Mouse (Mus musculus): Measurements from ENCODE around the gene Filip1. TPM values are rescaled to one million over a fixed set of nuclear protein-coding genes. Genes with fewer than 3 reads are reported as not detected.

The Filip1 gene
- polyA plus RNA-seq, 1 experiment = 1.7 TPM

DNA sequence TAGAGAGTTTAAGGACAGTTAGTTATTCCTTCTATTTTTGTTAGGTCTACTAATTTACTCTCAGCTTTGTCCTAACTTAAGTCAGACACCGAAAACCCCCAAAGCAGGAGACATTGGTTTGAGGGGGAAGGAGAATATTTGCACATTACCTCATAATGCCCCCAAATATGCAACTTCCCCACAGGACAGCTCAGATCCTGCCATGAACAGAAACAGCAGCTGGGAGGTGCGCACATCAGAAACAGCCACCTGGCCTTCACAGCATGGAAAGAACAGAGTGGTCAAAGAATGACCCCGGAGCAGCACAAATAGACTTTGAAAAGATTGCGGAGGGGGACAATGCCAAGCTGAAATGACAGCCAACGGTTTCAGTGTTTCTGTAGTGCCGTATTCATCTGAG is 75.1 kb downstream of the Filip1 start:
- no peak overlapping the region for H3K27ac ChIP-seq (ENCODE audit: insufficient read depth, low read depth, low read length)
- TF ChIP-seq POLR2A (IDR thresholded peaks at IDR 0.05; ENCODE audit: low read depth, low read length) (no peak), CTCF (IDR thresholded peaks at IDR 0.05; ENCODE audit: extremely low read depth, insufficient read length, insufficient replicate concordance, low read depth, low read length) (no peak)
- 79% methylated on average over 6 of the region's 6 CpGs for WGBS

DNA sequence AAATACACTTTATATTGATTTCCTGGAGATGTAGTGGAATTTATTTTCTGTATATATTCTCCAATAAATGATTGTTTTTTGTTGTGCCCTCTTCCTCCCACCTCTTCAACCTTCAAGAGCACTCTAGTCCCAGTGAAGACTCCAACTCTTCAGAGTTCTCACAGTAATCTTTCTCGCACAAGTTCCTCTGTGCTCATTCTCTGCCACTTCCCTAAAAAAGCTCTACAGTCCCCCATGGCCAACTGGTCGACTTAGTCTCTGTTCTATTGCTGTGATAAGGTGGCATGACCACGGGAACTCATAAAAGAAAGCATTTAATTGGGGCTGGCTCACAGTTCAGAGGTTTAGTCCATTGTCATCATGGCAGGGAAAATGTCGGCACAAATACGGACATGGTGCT is 80.1 kb downstream of the Filip1 start:
- Histone ChIP-seq H3K27ac (ENCODE audit: insufficient read depth, low read depth, low read length) (no peak overlapping the region), H3K36me3 (ENCODE audit: control insufficient read depth, insufficient read depth, low read length) (no peaks in the 10 kb centered on the region), H3K27me3 (ENCODE audit: control insufficient read depth, insufficient read depth, low read length) (no peaks in the 10 kb centered on the region), H3K4me1 (ENCODE audit: control insufficient read depth, insufficient read depth, insufficient read length, low read length) (no peaks in the 10 kb centered on the region), H3K4me3 (ENCODE audit: low read depth, low read length) (no peak overlapping the region)
- WGBS = 81% methylated on average over 5 of the region's 5 CpGs
- TF ChIP-seq CTCF (IDR thresholded peaks at IDR 0.05; ENCODE audit: extremely low read depth, insufficient read length, insufficient replicate concordance, low read depth, low read length) (no peak), POLR2A (IDR thresholded peaks at IDR 0.05; ENCODE audit: low read depth, low read length) (no peak)

More for the DNA sequence above, 75.1 kb downstream of the Filip1 start:
- no peak overlapping the region for H3K4me3 ChIP-seq (ENCODE audit: low read depth, low read length)
- H3K4me1 ChIP-seq (ENCODE audit: control insufficient read depth, insufficient read depth, insufficient read length, low read length) = no peaks in the 10 kb centered on the region
- H3K27me3 ChIP-seq (ENCODE audit: control insufficient read depth, insufficient read depth, low read length) = no peaks in the 10 kb centered on the region
- no peaks in the 10 kb centered on the region for H3K36me3 ChIP-seq (ENCODE audit: control insufficient read depth, insufficient read depth, low read length)

- H3K36me3 ChIP-seq (ENCODE audit: control insufficient read depth, insufficient read depth, low read length) = no peaks in the 10 kb centered on the region
- no peak overlapping the region for H3K4me3 ChIP-seq (ENCODE audit: low read depth, low read length)
- no peak overlapping the region for H3K27ac ChIP-seq (ENCODE audit: insufficient read depth, low read depth, low read length)
- H3K4me1 ChIP-seq (ENCODE audit: control insufficient read depth, insufficient read depth, insufficient read length, low read length) = no peaks in the 10 kb centered on the region
- H3K27me3 ChIP-seq (ENCODE audit: control insufficient read depth, insufficient read depth, low read length) = no peaks in the 10 kb centered on the region
- whole genome bisulfite sequencing = 67% methylated on average over 3 of the region's 3 CpGs
- TF ChIP-seq POLR2A (IDR thresholded peaks at IDR 0.05; ENCODE audit: low read depth, low read length) = no peak
- TF ChIP-seq CTCF (IDR thresholded peaks at IDR 0.05; ENCODE audit: extremely low read depth, insufficient read length, insufficient replicate concordance, low read depth, low read length) = no peak
These were observed 84.6 kb downstream of the Filip1 start for GRCm38 (mm10) chr9:79928092-79928491.

DNA sequence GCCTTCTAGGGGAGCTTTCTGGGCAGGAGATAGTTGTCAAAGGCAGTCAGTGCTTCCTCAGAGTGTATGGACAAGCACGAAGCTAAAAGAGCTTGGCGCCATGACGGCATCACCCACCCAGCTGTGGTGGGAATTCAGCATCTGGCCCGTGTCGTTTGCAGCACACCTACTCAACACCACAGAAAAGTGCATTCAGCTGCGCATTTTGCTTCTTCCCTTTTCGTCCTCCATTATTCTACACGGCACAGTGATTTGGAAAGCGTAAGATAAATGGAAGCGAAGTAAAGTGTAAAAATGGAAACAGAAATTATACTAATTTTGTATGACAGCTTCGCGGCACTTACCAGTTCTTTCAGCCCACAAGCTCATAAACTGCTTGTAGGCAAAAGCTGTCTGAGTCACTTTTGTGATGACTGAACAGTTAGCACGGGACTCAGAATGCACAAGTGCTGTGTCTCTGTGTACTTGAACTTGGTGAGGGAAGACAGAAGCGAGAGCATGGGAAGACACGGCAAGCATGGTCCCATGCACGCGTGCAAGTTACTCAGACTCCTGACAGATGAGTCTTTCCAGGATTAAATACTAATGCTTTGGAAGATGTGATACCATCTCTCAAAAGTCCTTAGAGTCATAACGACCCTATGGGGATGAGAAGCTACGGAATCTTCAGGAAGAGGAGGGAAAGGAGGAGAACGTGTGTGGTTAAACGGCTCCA is 85.3 kb downstream of the Filip1 start:
- Histone ChIP-seq H3K27me3 (ENCODE audit: control insufficient read depth, insufficient read depth, low read length) (no peaks in the 10 kb centered on the region), H3K4me1 (ENCODE audit: control insufficient read depth, insufficient read depth, insufficient read length, low read length) (no peaks in the 10 kb centered on the region), H3K27ac (ENCODE audit: insufficient read depth, low read depth, low read length) (no peak overlapping the region), H3K36me3 (ENCODE audit: control insufficient read depth, insufficient read depth, low read length) (no peaks in the 10 kb centered on the region), H3K4me3 (ENCODE audit: low read depth, low read length) (no peak overlapping the region)
- 80% methylated on average over 21 of the region's 21 CpGs for WGBS
- TF ChIP-seq POLR2A (IDR thresholded peaks at IDR 0.05; ENCODE audit: low read depth, low read length) = no peak
- TF ChIP-seq CTCF (IDR thresholded peaks at IDR 0.05; ENCODE audit: extremely low read depth, insufficient read length, insufficient replicate concordance, low read depth, low read length) = no peak

DNA sequence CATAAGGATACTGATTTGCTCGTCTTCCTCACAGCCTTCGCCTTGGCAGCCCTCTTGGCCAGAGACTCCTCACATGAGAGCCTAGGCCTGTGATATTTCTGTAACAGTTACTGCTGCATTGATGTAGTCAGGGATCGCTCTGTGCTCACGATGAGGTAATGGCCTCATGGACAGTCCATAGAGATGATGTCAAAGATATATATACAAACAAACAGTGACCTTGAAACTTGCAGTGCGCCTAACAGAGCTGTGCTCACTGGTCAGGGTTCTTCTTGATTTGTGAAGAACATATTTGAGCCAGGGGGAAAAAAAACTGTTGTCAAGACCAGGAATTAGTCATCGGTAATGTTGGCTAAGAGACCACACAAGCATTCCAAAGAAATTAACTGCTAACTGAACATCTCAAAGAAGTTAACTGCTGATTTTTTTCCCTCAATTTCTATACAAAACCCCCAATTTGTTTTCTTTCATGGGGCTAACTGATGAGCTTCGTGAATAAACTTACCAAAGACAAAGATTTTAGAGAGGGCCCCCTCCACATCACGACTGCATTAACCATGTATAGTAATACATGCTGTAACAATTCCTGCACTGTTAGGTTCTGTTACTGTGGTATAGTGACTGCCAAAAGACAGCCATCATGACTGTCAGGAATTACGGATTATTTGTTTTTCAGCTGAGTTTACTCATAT is 86.0 kb downstream of the Filip1 start:
- no peak for TF ChIP-seq CTCF (IDR thresholded peaks at IDR 0.05; ENCODE audit: extremely low read depth, insufficient read length, insufficient replicate concordance, low read depth, low read length)
- no peak for TF ChIP-seq POLR2A (IDR thresholded peaks at IDR 0.05; ENCODE audit: low read depth, low read length)
- Histone ChIP-seq H3K4me3 (ENCODE audit: low read depth, low read length) (no peak overlapping the region), H3K36me3 (ENCODE audit: control insufficient read depth, insufficient read depth, low read length) (no peaks in the 10 kb centered on the region), H3K27me3 (ENCODE audit: control insufficient read depth, insufficient read depth, low read length) (no peaks in the 10 kb centered on the region), H3K4me1 (ENCODE audit: control insufficient read depth, insufficient read depth, insufficient read length, low read length) (no peaks in the 10 kb centered on the region), H3K27ac (ENCODE audit: insufficient read depth, low read depth, low read length) (0 out of 2 replicates have a peak overlapping the region, but pooled peaks have one; percentile 5)
- WGBS = 67% methylated on average over 9 of the region's 9 CpGs

DNA sequence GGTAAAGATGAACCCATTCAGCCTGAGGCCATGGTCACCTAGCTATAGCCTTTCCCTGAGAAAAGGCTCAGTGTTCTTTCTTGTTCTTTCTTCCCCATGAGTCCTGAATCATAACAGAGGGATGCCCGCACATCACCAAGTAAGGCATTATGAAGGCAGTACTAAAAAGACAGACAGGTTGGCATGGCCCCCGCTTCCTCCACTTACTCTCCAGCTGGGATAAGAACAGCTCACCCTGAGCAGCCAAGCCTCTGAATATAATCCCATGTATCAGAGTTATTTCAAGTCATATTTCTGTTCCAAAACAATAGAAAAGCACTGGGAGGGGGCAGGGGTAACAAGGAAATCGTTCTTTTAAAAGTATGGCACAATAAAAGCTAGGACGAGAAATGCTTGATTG is 86.7 kb downstream of the Filip1 start:
- no peak overlapping the region for H3K4me3 ChIP-seq (ENCODE audit: low read depth, low read length)
- H3K4me1 ChIP-seq (ENCODE audit: control insufficient read depth, insufficient read depth, insufficient read length, low read length) = no peaks in the 10 kb centered on the region
- H3K36me3 ChIP-seq (ENCODE audit: control insufficient read depth, insufficient read depth, low read length) = no peaks in the 10 kb centered on the region
- H3K27me3 ChIP-seq (ENCODE audit: control insufficient read depth, insufficient read depth, low read length) = no peaks in the 10 kb centered on the region
- 79% methylated on average over 4 of the region's 4 CpGs for WGBS
- no peak for TF ChIP-seq CTCF (IDR thresholded peaks at IDR 0.05; ENCODE audit: extremely low read depth, insufficient read length, insufficient replicate concordance, low read depth, low read length)
- no peak for TF ChIP-seq POLR2A (IDR thresholded peaks at IDR 0.05; ENCODE audit: low read depth, low read length)
- H3K27ac ChIP-seq (ENCODE audit: insufficient read depth, low read depth, low read length) = no peak overlapping the region

- no peaks in the 10 kb centered on the region for H3K36me3 ChIP-seq (ENCODE audit: control insufficient read depth, insufficient read depth, low read length)
- H3K4me1 ChIP-seq (ENCODE audit: control insufficient read depth, insufficient read depth, insufficient read length, low read length) = no peaks in the 10 kb centered on the region
- H3K4me3 ChIP-seq (ENCODE audit: low read depth, low read length) = no peak overlapping the region
- H3K27me3 ChIP-seq (ENCODE audit: control insufficient read depth, insufficient read depth, low read length) = no peaks in the 10 kb centered on the region
- 73% methylated on average over 3 of the region's 3 CpGs for WGBS
- TF ChIP-seq CTCF (IDR thresholded peaks at IDR 0.05; ENCODE audit: extremely low read depth, insufficient read length, insufficient replicate concordance, low read depth, low read length) (no peak), POLR2A (IDR thresholded peaks at IDR 0.05; ENCODE audit: low read depth, low read length) (no peak)
- H3K27ac ChIP-seq (ENCODE audit: insufficient read depth, low read depth, low read length) = no peak overlapping the region
These were observed 89.4 kb downstream of the Filip1 start for GRCm38 (mm10) chr9:79923262-79923661.
